Comparison of ENCODE assay signal across 11 mouse cellular contexts in genomic region chr4:57834141-57834540, GRCm38 (mm10).
A peak's percentile ranks its signal among the peaks of the same experiment; 100 is the strongest.
DNase-seq lines count a peak whose midpoint lies in the region; ATAC-seq and TF ChIP-seq lines count a peak whose summit lies in the region.
"Had no signal": no experiment of that assay in that cellular context is flagged by ENCODE, and none has a peak within 500 bp of the region (broad histone marks: within the 10 kb centered on the region; RNA-seq: fewer than 3 reads in every experiment).

No protein-coding gene starts in this region.

- peak overlapping the region; percentile 64 for H3K4me3 ChIP-seq in testis, adult 2 months (ENCODE audit: control insufficient read depth, low read depth, low read length)
- no peak overlapping the region for H3K4me3 ChIP-seq in heart, embryonic 11.5 days (ENCODE audit: low read depth, low read length)
- no peak overlapping the region for H3K4me3 ChIP-seq in midbrain, embryonic 13.5 days (replicated peaks)
- H3K4me3 ChIP-seq: liver, embryonic 12.5 days had no signal

- peaks cover 4% of the 10 kb centered on the region for H3K4me1 ChIP-seq in testis, adult 2 months (ENCODE audit: control insufficient read depth, insufficient read depth, low read length)
- H3K4me1 ChIP-seq in heart, embryonic 11.5 days (ENCODE audit: control insufficient read depth, insufficient read depth, low read length) = peaks cover 52% of the 10 kb centered on the region
- H3K4me1 ChIP-seq in midbrain, embryonic 13.5 days (replicated peaks) = peaks cover 9% of the 10 kb centered on the region; the same call in 1 of the 2 replicates

- H3K9me3 ChIP-seq in heart, embryonic 11.5 days (replicated peaks; ENCODE audit: control insufficient read depth, low read length) = no peaks in the 10 kb centered on the region
- H3K9me3 ChIP-seq in midbrain, embryonic 13.5 days = no peaks in the 10 kb centered on the region
- H3K9me3 ChIP-seq: liver, embryonic 12.5 days had no signal

- no peak overlapping the region for H3K27ac ChIP-seq in testis, adult 2 months (ENCODE audit: control insufficient read depth, insufficient read depth, low read depth, low read length)
- peak overlapping the region; percentile 64 for H3K27ac ChIP-seq in heart, embryonic 11.5 days (ENCODE audit: low read depth, low read length)
- no peak overlapping the region for H3K27ac ChIP-seq in midbrain, embryonic 13.5 days
- H3K27ac ChIP-seq: liver, embryonic 12.5 days had no signal

- no peak for TF ChIP-seq CTCF in testis, adult 2 months (IDR thresholded peaks at IDR 0.05; ENCODE audit: control insufficient read depth, insufficient read depth, insufficient replicate concordance, low read depth, low read length)

- H3K9ac ChIP-seq in heart, embryonic 11.5 days (ENCODE audit: low read depth, low read length) = no peak overlapping the region
- H3K9ac ChIP-seq in midbrain, embryonic 13.5 days (replicated peaks) = no peak overlapping the region
- H3K9ac ChIP-seq: liver, embryonic 12.5 days had no signal

- peak; percentile 14; the same call in 1 of the 2 replicates for TF ChIP-seq POLR2A in testis, adult 2 months (IDR thresholded peaks at IDR 0.05; ENCODE audit: control insufficient read depth, low read depth, low read length)

- H3K4me2 ChIP-seq in heart, embryonic 11.5 days = no peak overlapping the region
- no peak overlapping the region for H3K4me2 ChIP-seq in midbrain, embryonic 13.5 days (replicated peaks)
- H3K4me2 ChIP-seq: liver, embryonic 12.5 days had no signal

- DNase-seq in testis, postnatal 14 days (ENCODE audit: low spot score) = no peak
- peak; percentile 85 for DNase-seq in lung, postnatal 36 days
- no peak for DNase-seq in layer of hippocampus, adult 9-11 months
- no peak for DNase-seq in left cerebral cortex, adult 9 months (ENCODE audit: low spot score in 2 of 2)
- DNase-seq: gastrocnemius, postnatal 36 days; right cerebral cortex, adult 18-20 months had no signal

- ATAC-seq in heart, embryonic 11.5 days (replicated peaks; ENCODE audit: insufficient number of reproducible peaks, low FRiP score, low TSS enrichment) = 0 out of 2 replicates have a peak, but pooled peaks have one; percentile 11
- no peak for ATAC-seq in midbrain, embryonic 13.5 days
- ATAC-seq: liver, embryonic 12.5 days; Patski had no signal

- 35% methylated on average over 4 of the region's 4 CpGs for WGBS in heart, embryonic 11.5 days (ENCODE audit: insufficient replicate concordance)
- 82% methylated on average over 4 of the region's 4 CpGs for WGBS in midbrain, embryonic 13.5 days

- H3K27me3 ChIP-seq in testis, adult 2 months (ENCODE audit: control insufficient read depth, insufficient read depth, low read length) = no peaks in the 10 kb centered on the region
- no peaks in the 10 kb centered on the region for H3K27me3 ChIP-seq in heart, embryonic 11.5 days (ENCODE audit: control insufficient read depth, insufficient read depth, low read length)
- no peaks in the 10 kb centered on the region; the same call in 1 of the 2 replicates for H3K27me3 ChIP-seq in midbrain, embryonic 13.5 days
- H3K27me3 ChIP-seq: liver, embryonic 12.5 days; Patski had no signal

- H3K36me3 ChIP-seq in testis, adult 2 months (ENCODE audit: control insufficient read depth, insufficient read depth, low read length) = no peaks in the 10 kb centered on the region
- H3K36me3 ChIP-seq in heart, embryonic 11.5 days (ENCODE audit: control insufficient read depth, insufficient read depth, low read length) = no peaks in the 10 kb centered on the region
- no peaks in the 10 kb centered on the region for H3K36me3 ChIP-seq in midbrain, embryonic 13.5 days
- H3K36me3 ChIP-seq: liver, embryonic 12.5 days had no signal
